In the genomic region with DNA sequence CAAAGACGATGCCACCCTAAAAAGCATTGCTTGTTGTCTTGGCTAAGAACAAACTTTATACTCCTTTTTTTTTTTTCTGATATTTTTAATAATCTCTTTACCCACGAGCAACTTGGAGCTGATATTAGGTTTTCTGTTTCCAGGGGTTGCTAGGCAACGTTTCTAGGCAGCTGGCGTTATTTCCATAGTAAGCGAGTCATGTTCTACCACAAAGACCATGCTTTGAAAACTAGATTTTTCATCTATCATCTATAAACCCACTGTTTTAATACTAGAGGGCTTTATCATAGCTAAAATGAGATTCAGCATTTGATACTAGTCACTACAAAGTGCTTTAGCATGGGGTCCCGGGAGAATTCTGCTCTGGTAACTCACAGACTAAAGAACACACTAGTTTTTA, we compare ENCODE assay signal across 15 mouse cellular contexts.
DNase-seq lines count a peak whose midpoint lies in the region; ATAC-seq and TF ChIP-seq lines count a peak whose summit lies in the region.
"Had no signal": no experiment of that assay in that cellular context is flagged by ENCODE, and none has a peak within 500 bp of the region (broad histone marks: within the 10 kb centered on the region; RNA-seq: fewer than 3 reads in every experiment).

No protein-coding gene starts in this region.

- 66% methylated on average over 6 of the region's 6 CpGs for WGBS in forebrain, embryonic 13.5 days
- WGBS in forebrain, embryonic 10.5 days = 93% methylated on average over 6 of the region's 6 CpGs
- 35% methylated on average over 6 of the region's 6 CpGs for WGBS in midbrain, postnatal 0 days

- DNase-seq in forebrain, embryonic 10.5 days (ENCODE audit: extremely low spot score, low spot score) = no peak
- no peak for DNase-seq in left cerebral cortex, adult 2 months (ENCODE audit: extremely low spot score in 1 of 2, low spot score in 2 of 2)
- no peak for DNase-seq in left cerebral cortex, adult 8-10 months (ENCODE audit: low spot score in 2 of 2)
- DNase-seq in right cerebral cortex, postnatal 10 days (ENCODE audit: low spot score in 2 of 2) = peak; percentile 51 to 54
- DNase-seq in right cerebral cortex, postnatal 14 days = no peak
- DNase-seq in midbrain, postnatal 0 days (ENCODE audit: low spot score) = peak; percentile 67
- DNase-seq in natural killer cell, adult 2 months (ENCODE audit: low spot score in 2 of 2) = no peak
- DNase-seq: adrenal gland, postnatal 10 days; heart, adult 11 months; liver, postnatal 0 days had no signal

- H3K9ac ChIP-seq in forebrain, embryonic 13.5 days = no peak overlapping the region
- no peak overlapping the region for H3K9ac ChIP-seq in midbrain, postnatal 0 days (replicated peaks; ENCODE audit: low read length, poor library complexity, severe bottlenecking)
- H3K9ac ChIP-seq: embryonic facial prominence, embryonic 12.5 days; limb, embryonic 15.5 days; liver, postnatal 0 days; midbrain, embryonic 12.5 days had no signal

- no peaks in the 10 kb centered on the region for H3K27me3 ChIP-seq in forebrain, embryonic 13.5 days
- no peaks in the 10 kb centered on the region for H3K27me3 ChIP-seq in forebrain, embryonic 10.5 days (ENCODE audit: poor library complexity, severe bottlenecking)
- H3K27me3 ChIP-seq in midbrain, postnatal 0 days (ENCODE audit: insufficient read depth, low read length) = no peaks in the 10 kb centered on the region
- H3K27me3 ChIP-seq: embryonic facial prominence, embryonic 12.5 days; limb, embryonic 15.5 days; midbrain, embryonic 12.5 days had no signal

- TF ChIP-seq CTCF in left cerebral cortex, adult 2 months (IDR thresholded peaks at IDR 0.05) = no peak
- no peak for TF ChIP-seq CTCF in midbrain, postnatal 0 days (IDR thresholded peaks at IDR 0.05)

- H3K4me2 ChIP-seq in forebrain, embryonic 13.5 days = no peak overlapping the region
- H3K4me2 ChIP-seq in midbrain, postnatal 0 days (ENCODE audit: low read depth, low read length, poor library complexity, severe bottlenecking) = no peak overlapping the region
- H3K4me2 ChIP-seq: embryonic facial prominence, embryonic 12.5 days; limb, embryonic 15.5 days; midbrain, embryonic 12.5 days had no signal

- no peak overlapping the region for H3K27ac ChIP-seq in forebrain, embryonic 13.5 days
- H3K27ac ChIP-seq in forebrain, embryonic 10.5 days = no peak overlapping the region
- peak overlapping the region; percentile 82 for H3K27ac ChIP-seq in left cerebral cortex, adult 2 months
- peak overlapping the region; percentile 38; the same call in 1 of the 2 replicates for H3K27ac ChIP-seq in midbrain, postnatal 0 days (ENCODE audit: low read depth, low read length)
- H3K27ac ChIP-seq: embryonic facial prominence, embryonic 12.5 days; limb, embryonic 15.5 days; midbrain, embryonic 12.5 days had no signal

- ATAC-seq in forebrain, embryonic 13.5 days = peak; percentile 46; the same call in 1 of the 2 replicates
- ATAC-seq in midbrain, postnatal 0 days (ENCODE audit: low FRiP score) = peak; percentile 44
- ATAC-seq: intestine, postnatal 0 days; liver, postnatal 0 days had no signal

- intact Hi-C loops in left cerebral cortex, adult 2 months (cut with DNase I) = loop anchor here (5.0 to 10.0 kb wide), 2 partner anchors 149 to 209 kb away; no protein-coding TSS in a partner anchor

- no peak overlapping the region for H3K4me3 ChIP-seq in forebrain, embryonic 13.5 days
- H3K4me3 ChIP-seq in forebrain, embryonic 10.5 days = no peak overlapping the region
- no peak overlapping the region for H3K4me3 ChIP-seq in left cerebral cortex, adult 2 months
- H3K4me3 ChIP-seq in midbrain, postnatal 0 days (ENCODE audit: low read depth, low read length) = no peak overlapping the region
- H3K4me3 ChIP-seq: embryonic facial prominence, embryonic 12.5 days; limb, embryonic 15.5 days; midbrain, embryonic 12.5 days had no signal

- H3K4me1 ChIP-seq in forebrain, embryonic 13.5 days = peaks cover 19% of the 10 kb centered on the region
- peaks cover 9% of the 10 kb centered on the region for H3K4me1 ChIP-seq in forebrain, embryonic 10.5 days
- no peaks in the 10 kb centered on the region; the same call in 1 of the 2 replicates for H3K4me1 ChIP-seq in midbrain, postnatal 0 days (ENCODE audit: insufficient read depth, low read length)
- H3K4me1 ChIP-seq: embryonic facial prominence, embryonic 12.5 days; limb, embryonic 15.5 days; midbrain, embryonic 12.5 days had no signal

- no peaks in the 10 kb centered on the region for H3K36me3 ChIP-seq in forebrain, embryonic 13.5 days (ENCODE audit: poor library complexity, severe bottlenecking)
- no peaks in the 10 kb centered on the region for H3K36me3 ChIP-seq in forebrain, embryonic 10.5 days (replicated peaks)
- H3K36me3 ChIP-seq in midbrain, postnatal 0 days (ENCODE audit: insufficient read depth, low read length) = no peaks in the 10 kb centered on the region
- H3K36me3 ChIP-seq: embryonic facial prominence, embryonic 12.5 days; limb, embryonic 15.5 days; midbrain, embryonic 12.5 days had no signal

- H3K9me3 ChIP-seq in forebrain, embryonic 13.5 days (replicated peaks) = no peaks in the 10 kb centered on the region
- H3K9me3 ChIP-seq in forebrain, embryonic 10.5 days = no peaks in the 10 kb centered on the region
- H3K9me3 ChIP-seq in midbrain, postnatal 0 days (ENCODE audit: low read length) = no peaks in the 10 kb centered on the region
- H3K9me3 ChIP-seq: embryonic facial prominence, embryonic 12.5 days; limb, embryonic 15.5 days; midbrain, embryonic 12.5 days had no signal

Comparison
In these comparisons a context has a peak if more than half of its experiments do, and no peak if none do; other contexts are left out.
1. DNase-seq: peak in right cerebral cortex, postnatal 10 days (2 of 2) and midbrain, postnatal 0 days (single experiment); none in forebrain, embryonic 10.5 days (single experiment), left cerebral cortex, adult 2 months (0 of 2), left cerebral cortex, adult 8-10 months (0 of 2), right cerebral cortex, postnatal 14 days (single experiment) and natural killer cell, adult 2 months (0 of 2).
2. H3K27ac ChIP-seq: peak in left cerebral cortex, adult 2 months (single experiment) and midbrain, postnatal 0 days (single experiment); none in forebrain, embryonic 13.5 days (single experiment) and forebrain, embryonic 10.5 days (single experiment).